Mouse (Mus musculus): Measurements from ENCODE around the gene Ubtf. TPM values are rescaled to one million over a fixed set of nuclear protein-coding genes. Genes with fewer than 3 reads are reported as not detected.
A peak's percentile ranks its signal among the peaks of the same experiment; 100 is the strongest.
"Not testable (repeated sequence)": the region's sequence is repeated elsewhere in the genome, so short reads cannot be mapped to it uniquely, and the experiment has no call there.

Ubtf gene
- polyA plus RNA-seq, 1 experiment from 2014 or later = 93.2 TPM

GRCm38 (mm10) chr11:102289511-102290100 lies 29.9 kb downstream of the Ubtf start:
- DNase-seq (ENCODE audit: low spot score) (no peak), ATAC-seq (ENCODE audit: insufficient read depth, low FRiP score, low TSS enrichment) (no peak)
- Histone ChIP-seq H3K4me2 (ENCODE audit: low read depth) (no peak overlapping the region), H3K27ac (ENCODE audit: low read depth, low read length) (0 out of 2 replicates have a peak overlapping the region, but pooled peaks have one; percentile 8), H3K27me3 (ENCODE audit: control insufficient read depth, insufficient read depth, low read length) (no peaks in the 10 kb centered on the region), H3K9me3 (ENCODE audit: control insufficient read depth, low read length) (no peaks in the 10 kb centered on the region), H3K4me3 (ENCODE audit: low read depth, low read length) (no peak overlapping the region), H3K9ac (ENCODE audit: low read length) (no peak overlapping the region), H3K4me1 (ENCODE audit: control insufficient read depth, insufficient read depth, low read length) (peaks cover 11% of the 10 kb centered on the region), H3K36me3 (ENCODE audit: control insufficient read depth, insufficient read depth, low read length) (peaks cover 21% of the 10 kb centered on the region)
- WGBS = 69% methylated on average over 6 of the region's 6 CpGs

- Histone ChIP-seq H3K9ac (ENCODE audit: low read length) (no peak overlapping the region), H3K9me3 (ENCODE audit: control insufficient read depth, low read length) (no peaks in the 10 kb centered on the region), H3K4me3 (ENCODE audit: low read depth, low read length) (no peak overlapping the region), H3K4me1 (ENCODE audit: control insufficient read depth, insufficient read depth, low read length) (peaks cover 10% of the 10 kb centered on the region), H3K36me3 (ENCODE audit: control insufficient read depth, insufficient read depth, low read length) (peaks cover 21% of the 10 kb centered on the region), H3K27me3 (ENCODE audit: control insufficient read depth, insufficient read depth, low read length) (no peaks in the 10 kb centered on the region), H3K4me2 (ENCODE audit: low read depth) (no peak overlapping the region), H3K27ac (ENCODE audit: low read depth, low read length) (0 out of 2 replicates have a peak overlapping the region, but pooled peaks have one; percentile 8)
- no peak for ATAC-seq (ENCODE audit: insufficient read depth, low FRiP score, low TSS enrichment)
- WGBS = 95% methylated on average over 2 of the region's 2 CpGs
- no peak for DNase-seq (ENCODE audit: low spot score)
These were observed 30.6 kb downstream of the Ubtf start for GRCm38 (mm10) chr11:102288913-102289312.

GRCm38 (mm10) chr11:102288027-102288804 lies 31.3 kb downstream of the Ubtf start:
- H3K27ac ChIP-seq (ENCODE audit: low read depth, low read length) = no peak overlapping the region

GRCm38 (mm10) chr11:102287485-102287884 lies 32.1 kb downstream of the Ubtf start:
- Histone ChIP-seq H3K27me3 (ENCODE audit: control insufficient read depth, insufficient read depth, low read length) (no peaks in the 10 kb centered on the region), H3K27ac (ENCODE audit: low read depth, low read length) (no peak overlapping the region), H3K4me3 (ENCODE audit: low read depth, low read length) (no peak overlapping the region), H3K4me2 (ENCODE audit: low read depth) (no peak overlapping the region), H3K4me1 (ENCODE audit: control insufficient read depth, insufficient read depth, low read length) (peaks cover 10% of the 10 kb centered on the region), H3K36me3 (ENCODE audit: control insufficient read depth, insufficient read depth, low read length) (peaks cover 18% of the 10 kb centered on the region), H3K9ac (ENCODE audit: low read length) (no peak overlapping the region), H3K9me3 (ENCODE audit: control insufficient read depth, low read length) (no peaks in the 10 kb centered on the region)
- no peak for ATAC-seq (ENCODE audit: insufficient read depth, low FRiP score, low TSS enrichment)
- DNase-seq (ENCODE audit: low spot score) = no peak
- WGBS = 90% methylated on average over 8 of the region's 8 CpGs

More at GRCm38 (mm10) chr11:102288027-102288804, 31.3 kb downstream of the Ubtf start:
- H3K27me3 ChIP-seq (ENCODE audit: control insufficient read depth, insufficient read depth, low read length) = no peaks in the 10 kb centered on the region
- H3K4me3 ChIP-seq (ENCODE audit: low read depth, low read length) = no peak overlapping the region
- no peak overlapping the region; the same call in 1 of the 2 replicates for H3K9ac ChIP-seq (ENCODE audit: low read length)
- DNase-seq (ENCODE audit: low spot score) = no peak
- ATAC-seq (ENCODE audit: insufficient read depth, low FRiP score, low TSS enrichment) = no peak
- peaks cover 10% of the 10 kb centered on the region for H3K4me1 ChIP-seq (ENCODE audit: control insufficient read depth, insufficient read depth, low read length)
- no peak overlapping the region for H3K4me2 ChIP-seq (ENCODE audit: low read depth)
- WGBS = 91% methylated on average over 8 of the region's 8 CpGs
- no peaks in the 10 kb centered on the region for H3K9me3 ChIP-seq (ENCODE audit: control insufficient read depth, low read length)
- H3K36me3 ChIP-seq (ENCODE audit: control insufficient read depth, insufficient read depth, low read length) = peaks cover 21% of the 10 kb centered on the region

DNA sequence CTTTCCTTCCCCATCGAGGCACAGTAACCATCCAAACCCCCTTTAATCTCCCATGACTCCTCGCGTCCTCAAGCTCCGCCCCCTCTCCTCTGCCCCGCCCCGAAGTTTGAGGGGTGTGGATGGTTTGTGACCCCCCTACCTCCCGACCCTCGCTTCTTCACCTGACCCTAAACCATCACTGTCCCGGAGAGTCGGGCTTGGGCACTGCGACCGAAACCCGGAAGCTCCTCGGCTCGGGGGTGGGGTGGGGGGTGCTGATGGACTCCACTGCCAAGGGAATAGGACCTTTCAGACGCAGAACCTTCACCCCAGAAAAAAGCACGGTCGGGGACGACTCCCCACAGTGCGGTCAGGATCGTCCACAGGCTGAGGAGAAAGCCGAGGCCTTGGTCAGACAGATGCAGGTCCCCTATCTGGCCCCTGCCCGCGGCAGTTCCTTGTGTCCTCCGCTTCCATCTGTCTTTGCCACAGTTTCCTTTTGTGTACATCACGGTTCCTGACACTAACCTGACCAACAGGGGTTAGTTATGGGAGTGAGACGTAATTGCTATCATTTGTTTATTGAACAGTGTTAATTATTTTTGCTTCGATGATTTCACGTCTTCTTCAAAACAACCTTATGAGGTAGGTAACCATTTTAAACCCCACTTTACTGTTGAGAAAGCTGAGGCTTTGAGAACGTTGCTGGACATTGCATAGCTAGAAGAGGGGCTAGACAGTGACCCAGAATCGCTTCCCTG lies 34.3 kb downstream of the Ubtf start:
- no peaks in the 10 kb centered on the region for H3K9me3 ChIP-seq (ENCODE audit: control insufficient read depth, low read length)
- H3K27ac ChIP-seq (ENCODE audit: low read depth, low read length) = 0 out of 2 replicates have a peak overlapping the region, but pooled peaks have one; percentile 44
- WGBS = 4% methylated on average over 31 of the region's 31 CpGs
- peaks cover 4% of the 10 kb centered on the region for H3K36me3 ChIP-seq (ENCODE audit: control insufficient read depth, insufficient read depth, low read length)
- H3K4me3 ChIP-seq (ENCODE audit: low read depth, low read length) = peak overlapping the region; percentile 83
- ATAC-seq (ENCODE audit: insufficient read depth, low FRiP score, low TSS enrichment) (peak; percentile 73), DNase-seq (ENCODE audit: low spot score) (no peak)
- peak overlapping the region; percentile 67 for H3K9ac ChIP-seq (ENCODE audit: low read length)
- H3K4me1 ChIP-seq (ENCODE audit: control insufficient read depth, insufficient read depth, low read length) = peaks cover 10% of the 10 kb centered on the region
- peak overlapping the region; percentile 71 for H3K4me2 ChIP-seq (ENCODE audit: low read depth)
- H3K27me3 ChIP-seq (ENCODE audit: control insufficient read depth, insufficient read depth, low read length) = no peaks in the 10 kb centered on the region

- ATAC-seq (ENCODE audit: insufficient read depth, low FRiP score, low TSS enrichment) (peak; percentile 86), DNase-seq (ENCODE audit: low spot score) (peak; percentile 98)
- Histone ChIP-seq H3K27me3 (ENCODE audit: control insufficient read depth, insufficient read depth, low read length) (no peaks in the 10 kb centered on the region), H3K4me1 (ENCODE audit: control insufficient read depth, insufficient read depth, low read length) (peaks cover 10% of the 10 kb centered on the region), H3K4me3 (ENCODE audit: low read depth, low read length) (peak within 1 kb of the TSS; percentile 83), H3K36me3 (ENCODE audit: control insufficient read depth, insufficient read depth, low read length) (peaks cover 4% of the 10 kb centered on the region; the same call in 1 of the 2 replicates), H3K9me3 (ENCODE audit: control insufficient read depth, low read length) (no peaks in the 10 kb centered on the region), H3K9ac (ENCODE audit: low read length) (peak within 1 kb of the TSS; percentile 67), H3K4me2 (ENCODE audit: low read depth) (peak within 1 kb of the TSS; percentile 71), H3K27ac (ENCODE audit: low read depth, low read length) (0 out of 2 replicates have a peak within 1 kb of the TSS, but pooled peaks have one; percentile 44)
- under 1% methylated on average over 32 of the region's 32 CpGs for WGBS
These were observed 34.9 kb downstream of the Ubtf start, which contains the start of gene Tmub2 for GRCm38 (mm10) chr11:102284501-102285094. TSS of gene Tmub2 (plus strand) at chr11:102284931.

- Histone ChIP-seq H3K9ac (ENCODE audit: low read length) (no peak overlapping the region), H3K27ac (ENCODE audit: low read depth, low read length) (no peak overlapping the region), H3K27me3 (ENCODE audit: control insufficient read depth, insufficient read depth, low read length) (no peaks in the 10 kb centered on the region), H3K4me1 (ENCODE audit: control insufficient read depth, insufficient read depth, low read length) (peaks cover 10% of the 10 kb centered on the region), H3K36me3 (ENCODE audit: control insufficient read depth, insufficient read depth, low read length) (peaks cover 4% of the 10 kb centered on the region; the same call in 1 of the 2 replicates), H3K9me3 (ENCODE audit: control insufficient read depth, low read length) (no peaks in the 10 kb centered on the region), H3K4me3 (ENCODE audit: low read depth, low read length) (no peak overlapping the region), H3K4me2 (ENCODE audit: low read depth) (peak overlapping the region; percentile 34)
- 87% methylated on average over 6 of the region's 6 CpGs for WGBS
- DNase-seq (ENCODE audit: low spot score) = no peak
- ATAC-seq (ENCODE audit: insufficient read depth, low FRiP score, low TSS enrichment) = no peak
These were observed 35.6 kb downstream of the Ubtf start for GRCm38 (mm10) chr11:102283922-102284321.

DNA sequence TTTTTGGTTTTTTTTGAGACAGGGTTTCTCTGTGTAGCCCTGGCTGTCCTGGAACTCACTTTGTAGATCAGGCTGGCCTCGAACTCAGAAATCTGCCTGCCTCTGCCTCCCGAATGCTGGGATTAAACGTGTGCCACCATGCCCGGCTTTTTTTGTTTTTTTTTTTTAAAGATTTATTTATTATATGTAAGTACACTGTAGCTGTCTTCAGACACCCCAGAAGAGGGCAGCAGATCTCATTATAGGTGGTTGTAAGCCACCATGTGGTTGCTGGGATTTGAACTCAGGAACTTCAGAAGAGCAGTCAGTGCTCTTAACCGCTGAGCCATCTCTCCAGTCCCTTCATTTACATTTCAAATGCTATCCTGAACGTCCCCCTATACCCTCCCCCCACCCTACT lies 39.3 kb downstream of the Ubtf start:
- H3K9ac ChIP-seq (ENCODE audit: low read length); H3K4me2 ChIP-seq (ENCODE audit: low read depth); ATAC-seq (ENCODE audit: insufficient read depth, low FRiP score, low TSS enrichment); H3K9me3 ChIP-seq (ENCODE audit: control insufficient read depth, low read length); H3K27ac ChIP-seq (ENCODE audit: low read depth, low read length); H3K4me3 ChIP-seq (ENCODE audit: low read depth, low read length); H3K4me1 ChIP-seq (ENCODE audit: control insufficient read depth, insufficient read depth, low read length); DNase-seq (ENCODE audit: low spot score); H3K36me3 ChIP-seq (ENCODE audit: control insufficient read depth, insufficient read depth, low read length); H3K27me3 ChIP-seq (ENCODE audit: control insufficient read depth, insufficient read depth, low read length): not testable (repeated sequence)
- WGBS = 71% methylated on average over 6 of the region's 6 CpGs
